Mouse (Mus musculus) gastrocnemius, postnatal 14 days (tissue): ENCODE data around the gene Pon1. TPM values are rescaled to one million over a fixed set of nuclear protein-coding genes. Genes with fewer than 3 reads are reported as not detected.

ENCODE experiments used
- DNase-seq: peaks from one replicate; pipeline ENCODE4 v3.0.0; 2021; ENCODE audit warnings: mixed read lengths
- intact Hi-C: fragments of 180-260 bp; cut with DNase I; formaldehyde crosslinking; loops from one replicate; pipeline ENCODE4 v1.15.1; 2025; ENCODE audit warnings: low total_unique reads
- total RNA-seq, 2 experiments: library from RNA; stranded (reverse); gene quantifications; 2 replicates each; pipeline ENCODE4 v1.2.3; 2021

Pon1 gene
- total RNA-seq, 2 experiments from 2014 or later = not detected

DNA sequence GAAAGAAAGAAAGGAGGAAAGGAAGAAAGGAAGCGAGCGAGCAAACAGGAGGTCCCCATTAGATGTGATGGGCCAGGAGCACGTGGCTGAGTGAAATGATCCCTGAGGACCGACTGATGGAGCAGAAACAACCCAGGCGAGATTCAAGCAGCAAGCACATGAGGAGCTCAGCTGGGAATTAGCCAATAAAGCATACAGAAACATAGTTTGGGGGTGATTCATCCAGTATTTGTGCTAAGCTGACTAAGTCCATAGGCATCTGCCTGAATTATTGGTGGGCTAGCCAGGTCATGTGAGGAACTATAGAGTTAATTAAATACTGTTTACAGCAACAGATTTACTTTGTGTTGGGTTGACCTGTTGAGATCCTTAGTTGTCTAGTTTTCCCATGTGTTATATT, 13.1 kb downstream of the Pon1 start:
- no peak for DNase-seq
- intact Hi-C loops = no loop called here

GRCm38 (mm10) chr6:5179189-5179588, 14.6 kb downstream of the Pon1 start:
- intact Hi-C loops = no loop called here
- DNase-seq = no peak

DNA sequence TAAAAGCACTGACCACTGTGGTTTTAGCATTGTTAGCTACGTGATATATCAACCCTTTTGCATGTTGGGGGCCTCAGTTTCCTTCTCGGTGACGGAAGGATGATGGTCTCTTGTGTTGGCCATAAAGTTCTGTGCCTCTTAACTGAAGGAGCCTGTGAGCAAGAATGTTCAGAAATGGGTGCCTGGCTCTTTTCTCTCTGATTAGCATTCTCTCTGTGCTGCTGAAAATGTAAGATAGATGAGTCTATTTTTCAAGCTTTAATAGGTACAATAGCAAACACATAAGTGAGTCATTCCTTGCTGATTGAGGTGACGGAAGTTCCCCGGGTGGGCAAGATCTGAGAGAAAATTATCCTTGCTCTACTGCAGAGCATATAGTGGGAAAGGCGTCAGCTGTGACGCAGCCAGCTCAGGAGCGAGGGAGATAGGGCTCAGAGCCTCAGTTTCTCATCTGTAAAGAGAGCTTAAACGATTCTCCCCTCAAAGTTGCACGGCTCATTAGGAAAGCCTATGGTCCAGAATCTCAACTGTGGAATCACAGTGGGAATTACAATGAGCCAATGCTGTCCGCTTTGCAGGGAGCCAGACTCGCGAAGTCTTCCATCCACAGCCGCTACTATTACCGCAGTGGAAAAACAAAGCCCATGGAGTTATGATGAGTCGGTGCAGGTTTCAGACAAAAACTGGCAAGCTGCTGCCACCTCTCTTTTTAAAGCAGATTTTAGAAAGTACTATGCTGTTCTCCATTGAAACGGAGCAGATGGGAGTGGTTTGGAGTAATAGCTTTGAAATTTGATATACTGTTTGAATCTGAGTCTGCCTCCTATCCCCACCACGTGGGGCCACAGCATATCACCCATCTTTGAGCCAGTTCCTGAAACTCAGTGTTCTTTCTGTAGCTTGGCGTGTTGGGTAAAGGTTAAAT, 15.5 kb downstream of the Pon1 start:
- no peak for DNase-seq
- intact Hi-C loops = no loop called here

- intact Hi-C loops = no loop called here
- no peak for DNase-seq
Observed at GRCm38 (mm10) chr6:5174179-5174812, 19.4 kb downstream of the Pon1 start.

- no peak for DNase-seq
- intact Hi-C loops = no loop called here
Observed at GRCm38 (mm10) chr6:5172571-5172970, 21.2 kb downstream of the Pon1 start.

GRCm38 (mm10) chr6:5171418-5171817, 22.3 kb downstream of the Pon1 start:
- intact Hi-C loops = no loop called here
- no peak for DNase-seq

DNA sequence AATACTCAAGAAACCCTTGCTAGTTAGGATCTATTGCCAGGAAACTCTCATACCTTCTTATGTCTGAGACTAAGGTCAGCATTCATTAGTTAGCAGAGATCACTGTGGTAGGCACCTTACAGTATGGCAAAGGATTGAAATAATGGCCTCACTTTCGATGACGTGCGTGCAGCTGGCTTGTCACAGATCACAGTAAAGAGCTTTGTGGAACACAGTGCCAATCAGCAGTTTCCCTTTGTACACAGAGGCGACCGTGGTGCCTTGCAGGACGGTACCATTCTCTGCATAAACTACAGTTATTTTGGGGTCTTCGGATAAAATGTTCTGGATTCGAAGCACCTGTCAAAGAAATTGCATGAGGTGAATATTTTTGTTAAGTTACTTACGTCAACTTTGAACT, 25.6 kb downstream of the Pon1 start:
- DNase-seq = no peak
- intact Hi-C loops = no loop called here

GRCm38 (mm10) chr6:5167051-5167677, 26.6 kb downstream of the Pon1 start:
- DNase-seq = no peak
- intact Hi-C loops = no loop called here

DNA sequence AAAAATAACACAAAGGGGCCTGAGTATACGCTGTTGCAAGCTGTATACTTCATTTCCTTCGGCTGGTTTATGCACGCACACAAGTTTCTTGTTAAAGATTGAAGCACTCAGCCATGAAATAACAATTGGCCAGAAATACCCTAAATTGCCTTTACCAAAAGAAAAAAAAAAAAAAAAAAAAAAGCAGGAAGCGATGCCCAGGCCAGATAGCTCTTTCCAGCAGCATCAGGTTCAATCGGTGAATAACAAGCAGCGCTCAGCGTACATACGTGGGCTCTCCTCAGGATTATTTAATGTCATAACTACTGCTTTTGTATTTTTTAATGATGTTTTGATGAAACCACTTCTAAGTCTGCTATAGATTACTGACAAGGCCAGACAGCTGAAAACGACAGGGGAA, 28.9 kb downstream of the Pon1 start:
- DNase-seq = no peak
- intact Hi-C loops = no loop called here

DNA sequence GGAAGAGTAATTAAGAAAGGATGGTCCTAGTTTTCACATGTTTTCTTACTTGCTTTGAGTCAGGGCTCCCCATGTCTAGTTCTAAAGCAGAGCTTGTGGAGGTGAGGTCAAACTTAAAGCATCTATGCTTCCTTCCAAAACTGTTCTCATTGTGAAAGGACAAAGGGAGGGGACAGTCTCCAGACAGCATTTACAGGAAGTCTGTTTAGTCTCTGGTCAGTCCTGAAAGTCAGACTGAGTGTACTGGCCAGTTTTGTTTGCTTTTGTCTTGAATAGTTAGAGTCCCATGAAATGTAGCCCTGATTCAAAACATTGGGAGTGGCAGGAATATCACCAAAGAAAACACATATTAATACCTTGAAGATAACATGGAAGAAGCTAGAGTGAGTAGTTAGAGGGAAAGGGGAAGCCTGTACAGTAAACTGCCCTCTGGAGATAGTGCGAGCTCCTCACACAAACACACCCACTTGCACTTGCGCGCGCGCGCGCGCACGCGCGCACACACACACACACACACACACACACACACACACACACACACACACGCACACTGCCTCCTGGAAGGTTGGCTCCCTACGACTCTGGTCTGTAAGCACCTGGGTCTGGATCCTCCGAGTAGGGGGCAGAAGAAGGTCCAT, 30.1 kb downstream of the Pon1 start:
- no peak for DNase-seq
- intact Hi-C loops = no loop called here

GRCm38 (mm10) chr6:5162052-5162451, 31.7 kb downstream of the Pon1 start:
- intact Hi-C loops = no loop called here
- DNase-seq = no peak

- intact Hi-C loops = no loop called here
Observed at GRCm38 (mm10) chr6:5159385-5159791, 34.4 kb downstream of the Pon1 start.

DNA sequence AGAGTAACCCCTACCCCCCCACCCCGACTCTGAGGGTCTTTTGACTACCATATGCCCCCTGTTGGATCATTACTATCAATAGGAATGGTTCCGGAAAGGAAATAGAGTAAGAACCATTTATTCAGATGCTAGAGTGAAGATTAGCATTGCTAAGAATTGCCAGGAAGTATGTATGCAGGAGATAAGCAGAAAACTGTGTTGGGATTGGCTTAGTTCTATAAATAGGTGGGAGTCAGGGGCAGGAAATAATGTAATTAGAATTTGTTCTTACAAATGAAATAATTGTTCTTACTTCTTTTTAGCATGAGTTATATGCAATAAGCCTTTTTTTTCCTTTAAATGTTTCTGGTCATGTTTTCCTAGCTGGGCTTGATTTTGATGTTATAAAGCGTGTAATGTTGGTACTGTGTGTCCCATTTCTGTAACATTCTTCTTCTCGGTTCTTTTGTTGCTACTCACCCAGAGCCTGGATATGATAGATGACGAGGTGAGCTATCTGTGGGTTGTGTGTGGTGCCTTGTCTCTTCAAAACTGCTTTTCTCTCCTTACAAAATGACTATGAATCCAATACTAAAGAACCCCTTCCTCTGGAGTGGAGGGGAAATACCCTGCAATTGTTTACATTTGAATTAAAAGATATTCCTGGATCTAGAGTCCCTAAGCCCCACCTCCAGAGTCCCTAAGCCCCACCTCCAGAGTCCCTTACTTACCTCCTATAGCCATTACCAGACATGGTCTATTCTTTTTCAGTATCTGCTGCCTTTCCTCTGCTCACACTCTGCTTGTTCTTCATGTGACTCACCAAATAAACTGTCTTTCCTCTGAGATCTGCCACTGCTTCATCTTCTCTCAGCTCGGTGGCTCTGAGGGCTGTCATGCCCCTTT, 37.0 kb downstream of the Pon1 start:
- intact Hi-C loops = no loop called here
- DNase-seq = no peak

More at GRCm38 (mm10) chr6:5159385-5159791, 34.4 kb downstream of the Pon1 start:
- DNase-seq = no peak

DNA sequence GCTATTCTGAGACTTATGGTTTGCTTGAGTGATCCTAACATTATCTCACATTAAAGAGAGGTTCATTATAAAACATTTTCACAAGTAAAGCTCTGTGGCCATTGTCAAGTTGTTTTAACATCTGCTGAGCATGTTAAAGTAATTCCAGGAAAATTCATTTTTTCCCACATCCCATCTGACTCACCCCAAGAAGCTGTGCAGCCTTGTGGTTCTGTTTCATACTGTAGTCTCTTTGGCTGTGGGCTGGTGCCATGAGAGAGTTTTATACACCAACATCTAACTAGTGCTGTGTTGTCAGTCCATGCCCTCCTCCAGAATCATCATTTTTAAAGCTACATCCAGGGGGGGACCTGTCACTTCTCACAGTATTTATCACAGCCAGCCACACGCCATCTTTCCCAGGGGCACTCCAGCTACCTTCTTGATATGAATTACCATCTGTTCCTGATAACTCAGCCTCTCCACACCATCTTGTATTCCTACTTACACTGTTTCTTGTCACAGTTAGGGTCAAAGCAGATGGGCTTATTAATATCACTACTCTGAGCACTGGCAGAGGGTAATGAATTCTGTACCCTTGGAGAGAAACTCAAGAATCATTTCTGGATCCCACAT, 38.3 kb downstream of the Pon1 start:
- DNase-seq = no peak
- intact Hi-C loops = no loop called here

DNA sequence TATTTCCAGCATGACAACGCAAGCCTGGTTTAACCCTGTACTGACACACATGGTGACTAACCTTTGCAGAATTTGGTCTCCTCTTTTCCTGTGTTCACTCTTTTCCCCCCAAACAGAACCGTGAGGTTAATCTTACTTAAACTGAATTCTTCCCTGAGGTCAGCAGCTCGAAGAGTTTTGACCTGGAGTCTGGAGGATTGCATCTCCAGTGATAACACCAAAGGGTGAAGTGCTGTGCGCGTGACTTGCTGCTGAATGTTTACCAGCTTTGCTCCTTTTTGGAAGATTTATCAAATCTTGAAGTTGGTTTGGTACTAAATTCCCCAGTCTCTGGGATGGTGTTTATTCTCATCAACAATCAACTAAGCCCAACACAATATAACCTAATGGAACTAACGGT, 39.0 kb downstream of the Pon1 start:
- intact Hi-C loops = no loop called here
- DNase-seq = no peak

- intact Hi-C loops = no loop called here
- DNase-seq = no peak
Observed at GRCm38 (mm10) chr6:5152185-5152584, 41.6 kb downstream of the Pon1 start.

DNA sequence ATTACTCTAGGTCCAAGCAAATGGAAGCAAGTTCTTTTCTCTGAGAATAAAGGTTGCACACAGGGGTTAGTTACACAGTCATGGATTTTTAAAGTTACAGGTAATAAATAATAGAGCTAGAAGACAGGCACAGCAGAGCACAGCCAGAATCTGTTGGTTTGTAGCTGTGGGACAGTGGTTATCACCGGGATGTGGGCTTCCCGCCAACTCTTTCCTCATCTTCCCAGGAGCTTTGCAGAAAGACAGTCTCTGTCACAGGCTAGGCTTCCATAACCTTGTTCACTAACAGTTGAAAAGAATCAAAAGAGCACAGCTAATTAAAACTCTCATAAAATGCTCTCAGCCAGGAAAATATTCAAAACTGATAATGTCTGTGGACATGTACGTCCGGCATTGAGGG, 42.6 kb downstream of the Pon1 start:
- peak; percentile 26 for DNase-seq
- intact Hi-C loops = no loop called here

DNA sequence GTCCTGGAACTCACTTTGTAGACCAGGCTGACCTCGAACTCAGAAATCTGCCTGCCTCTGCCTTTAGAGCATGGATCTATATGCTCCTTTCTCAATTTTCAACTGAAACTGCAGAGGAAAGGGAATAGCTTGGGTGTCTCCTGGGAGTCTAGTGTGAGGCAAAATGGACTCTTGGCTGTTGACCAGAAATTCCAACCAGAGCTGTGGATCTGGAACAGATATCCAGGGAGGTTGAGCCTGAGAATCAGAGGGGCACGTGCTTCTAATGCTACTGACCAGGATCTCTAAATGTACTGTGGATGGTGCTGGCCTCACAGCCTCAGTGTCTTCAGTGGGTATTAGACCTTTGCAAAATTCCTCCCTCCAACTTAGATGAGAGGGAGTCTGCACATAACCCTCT, 43.8 kb downstream of the Pon1 start:
- no peak for DNase-seq
- intact Hi-C loops = no loop called here
